Mouse (Mus musculus) CD4-positive helper T cell, adult 2 months (primary cell): Measurements from ENCODE around the gene Ubqln4.

Experiments used
- DNase-seq: peaks from one replicate; pipeline ENCODE4 v3.0.0-alpha.2; 2012; ENCODE audit warnings: low read depth, missing footprints, low spot score

Gene Ubqln4

DNA sequence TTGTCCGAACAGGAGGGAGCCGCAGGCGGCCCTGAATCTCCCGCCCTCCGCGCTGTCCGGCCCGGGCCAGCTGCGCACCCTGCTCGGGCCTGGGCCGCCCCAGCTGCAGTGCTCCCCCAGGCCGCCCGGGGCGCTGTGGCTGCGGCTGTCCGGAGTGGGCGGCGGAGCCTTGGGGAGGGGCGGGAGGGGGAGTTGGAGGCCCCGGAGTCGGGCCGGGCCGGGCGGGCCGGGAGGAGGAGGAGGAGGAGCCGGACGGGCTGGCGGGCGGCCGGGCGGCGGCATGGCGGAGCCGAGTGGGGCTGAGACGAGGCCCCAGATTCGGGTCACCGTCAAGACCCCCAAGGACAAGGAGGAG lies at the start of gene Ubqln4:
Ubqln4 (plus strand) TSS at position 234 of the 355 bp plus-strand sequence.
- DNase-seq = peak; percentile 91

DNA sequence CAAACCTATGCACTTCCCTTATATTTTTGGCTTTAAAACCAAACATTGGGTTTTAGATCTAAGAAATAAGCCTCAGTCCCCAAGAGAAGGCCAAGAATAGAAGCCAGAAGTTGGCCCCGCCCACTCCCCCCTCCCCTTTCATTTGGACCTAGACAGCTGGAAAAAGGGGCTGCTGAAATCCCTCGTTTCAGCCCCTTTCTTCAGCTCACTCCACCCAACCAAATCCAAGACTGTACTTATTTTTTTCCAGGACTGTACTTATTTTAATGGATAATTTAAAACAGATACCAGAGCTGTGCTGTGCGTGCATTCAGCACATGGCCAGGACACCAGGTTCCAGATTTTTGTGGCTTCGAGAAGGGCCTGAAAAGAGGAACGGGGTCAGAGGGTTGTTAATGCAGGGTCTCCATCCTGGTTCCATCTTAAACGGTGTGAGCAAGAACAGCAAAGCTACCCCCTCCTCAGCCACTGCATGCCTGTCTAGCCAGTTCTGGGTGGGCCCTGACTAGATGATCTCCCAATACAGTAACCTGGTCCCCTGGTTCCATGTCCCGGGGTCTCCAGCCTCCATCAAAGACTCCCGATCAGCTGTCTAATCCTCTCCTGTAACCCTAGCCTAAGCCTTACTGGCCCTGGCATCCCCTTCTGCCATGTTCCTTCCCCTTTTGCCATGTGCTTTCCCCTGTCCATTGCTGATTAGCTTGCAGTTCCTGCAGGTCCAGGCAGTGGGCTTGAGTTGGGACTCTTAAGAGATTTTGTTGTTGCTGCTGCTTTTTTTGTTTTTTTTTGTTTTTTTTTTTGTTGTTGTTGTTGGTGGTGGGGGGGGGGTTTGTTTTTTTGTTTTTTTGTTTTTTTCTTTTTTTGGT lies 49.4 kb upstream of the Ubqln4 start:
- DNase-seq = no peak

DNA sequence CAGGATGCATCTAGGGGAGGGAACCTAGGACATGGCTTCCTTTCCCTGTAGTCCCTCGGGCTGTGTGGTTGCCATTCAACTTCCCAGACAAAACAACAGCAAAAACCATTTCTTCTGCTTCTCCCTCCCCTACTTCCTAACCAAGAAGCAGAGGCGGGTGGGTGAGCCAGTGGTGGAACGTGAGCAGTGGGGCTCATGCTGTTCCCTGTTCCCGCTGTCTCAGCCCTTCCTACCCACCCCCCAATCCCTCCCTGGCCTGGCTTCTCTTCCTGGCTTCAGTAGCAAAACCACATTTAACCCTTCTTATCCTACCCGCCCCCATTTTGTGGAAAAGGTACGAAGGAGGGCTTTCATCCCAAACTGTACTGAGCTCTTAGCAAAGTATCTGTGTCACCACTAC lies 48.5 kb upstream of the Ubqln4 start:
- no peak for DNase-seq

DNA sequence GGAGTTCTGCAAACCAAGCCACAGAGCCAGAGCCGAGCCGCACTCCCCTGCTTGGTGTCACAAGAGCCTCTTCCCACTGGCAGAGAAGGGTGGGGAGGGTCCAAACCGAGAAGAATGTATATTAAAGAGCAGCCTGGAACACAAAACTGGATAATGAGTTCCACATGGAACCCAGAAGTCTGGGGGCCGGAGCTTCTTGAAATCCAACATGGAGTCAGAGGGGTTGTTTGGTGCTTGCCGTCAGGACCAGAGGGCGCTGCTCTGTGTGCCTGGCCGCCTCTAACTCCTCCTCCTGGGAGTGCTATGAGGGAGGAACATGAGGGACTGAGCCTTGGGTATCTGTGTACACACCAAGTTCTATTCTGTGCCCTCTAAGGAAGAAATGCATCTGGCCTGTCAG lies 47.8 kb upstream of the Ubqln4 start:
- DNase-seq = no peak

DNA sequence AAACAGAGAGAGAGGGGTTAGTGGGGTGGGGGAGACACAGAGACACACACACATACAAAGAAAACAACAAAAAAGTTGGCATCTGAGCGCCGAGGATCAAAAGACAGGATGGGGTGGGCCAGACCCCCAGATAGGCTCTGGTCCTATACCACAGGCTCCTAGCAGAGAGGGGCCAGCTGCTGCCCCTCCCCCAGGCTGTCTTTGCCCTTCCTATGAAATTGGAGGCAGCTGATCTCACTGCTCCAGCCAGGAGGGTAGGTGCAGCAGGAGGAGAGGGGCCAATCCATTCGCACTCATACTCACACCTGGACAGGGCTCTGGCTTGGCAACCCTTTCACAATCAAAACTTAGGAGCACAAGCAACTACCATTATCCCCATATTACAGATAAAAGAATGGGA lies 44.3 kb upstream of the Ubqln4 start:
- DNase-seq = no peak

DNA sequence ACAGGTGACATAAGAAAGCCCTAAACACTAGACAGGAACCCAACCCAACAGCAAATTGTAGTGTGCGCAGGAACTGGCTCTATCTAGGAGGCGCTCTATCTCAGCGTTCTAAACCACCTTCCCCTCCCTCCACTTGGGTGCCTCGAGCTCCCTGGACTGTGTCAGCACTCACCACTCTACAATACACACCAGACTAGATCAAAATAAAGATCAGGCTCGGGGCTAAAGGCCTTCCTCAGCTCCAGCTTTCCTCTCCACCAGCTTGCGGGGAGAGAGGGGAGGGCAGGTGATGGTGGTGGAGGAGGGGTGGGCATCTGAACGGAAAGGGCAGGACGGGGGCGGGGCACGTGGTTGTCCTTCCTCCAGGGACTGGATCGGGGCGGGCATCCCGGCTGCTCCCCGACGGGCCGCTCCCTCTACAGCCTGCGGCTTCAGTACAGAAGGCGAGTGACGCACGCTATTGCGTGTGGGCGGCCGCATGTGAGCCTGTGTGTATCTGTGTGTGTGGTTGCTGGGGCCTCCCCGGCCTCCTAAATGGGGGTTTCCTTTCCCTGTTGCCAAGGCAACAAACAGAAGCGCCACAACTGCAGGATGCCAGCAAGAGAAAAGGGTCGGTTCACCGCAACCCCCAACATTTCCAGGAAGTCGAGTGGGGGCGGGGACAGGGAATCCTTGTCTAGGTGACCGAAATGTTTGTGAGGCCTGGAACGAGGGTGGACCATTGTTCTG lies 43.7 kb upstream of the Ubqln4 start, which contains the start of gene Lmna:
Lmna (minus strand) TSS at position 265 of the 729 bp plus-strand sequence.
- DNase-seq = peak; percentile 100

DNA sequence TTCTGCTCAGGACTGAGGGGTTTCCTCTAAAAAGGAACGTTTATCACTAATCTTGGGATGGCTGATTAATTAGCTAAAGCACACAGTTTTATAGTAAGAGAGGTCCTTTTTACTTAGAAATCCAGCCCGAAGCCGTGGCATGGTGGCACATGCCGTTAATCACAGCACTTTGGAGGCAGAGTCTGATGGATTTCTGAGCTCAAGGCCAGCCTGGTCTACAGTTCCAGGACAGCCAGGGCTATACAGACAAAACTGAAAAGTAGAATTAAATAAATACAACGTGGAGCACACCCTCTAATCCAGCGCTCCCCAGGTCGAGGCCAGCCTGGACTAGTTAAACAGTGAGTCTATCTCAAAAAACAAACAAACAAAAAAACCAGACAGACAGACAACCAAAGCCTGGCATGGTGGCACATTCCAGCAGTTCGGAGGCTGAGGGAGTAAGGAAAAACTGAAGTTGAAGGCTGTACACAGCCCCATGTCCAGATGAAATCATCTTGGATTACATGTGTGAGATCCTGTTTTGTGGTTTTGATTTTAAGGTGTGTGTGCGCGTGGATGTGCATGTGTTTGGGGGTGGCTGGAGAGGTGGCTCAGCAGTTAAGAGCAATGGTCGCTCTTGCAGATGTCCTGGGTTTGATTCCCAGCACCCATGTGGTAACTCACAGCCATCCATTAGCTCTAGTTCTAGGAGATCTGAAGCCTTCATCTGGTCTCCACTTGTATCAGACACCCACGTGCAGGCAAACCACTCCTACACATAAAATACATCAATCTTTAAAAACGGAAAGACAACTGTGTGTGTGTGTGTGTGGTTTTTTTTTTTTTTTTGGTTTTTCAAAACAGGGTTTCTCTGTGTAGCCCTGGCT lies 42.9 kb upstream of the Ubqln4 start:
- DNase-seq = peak; percentile 78

DNA sequence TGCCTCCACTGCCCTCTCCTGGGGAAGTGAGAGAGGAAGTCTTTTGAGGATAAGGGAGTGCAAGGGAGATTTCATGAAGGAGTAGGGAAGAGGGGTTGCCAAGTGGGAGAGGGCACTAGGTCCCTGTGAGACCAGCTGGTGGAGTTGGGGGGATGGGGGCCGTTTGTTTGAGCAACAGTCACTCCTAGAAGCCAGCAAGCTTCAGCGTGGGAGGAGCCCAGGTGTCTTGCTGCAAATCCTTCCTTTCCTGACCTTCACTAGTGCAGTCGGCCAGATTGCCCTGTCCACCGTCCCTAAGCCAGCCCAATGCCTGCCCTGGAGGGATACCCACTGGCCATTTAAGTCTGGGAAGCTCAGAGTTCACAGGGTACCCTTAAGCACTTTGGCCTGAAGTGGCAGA lies 42.0 kb upstream of the Ubqln4 start:
- peak; percentile 54 for DNase-seq

DNA sequence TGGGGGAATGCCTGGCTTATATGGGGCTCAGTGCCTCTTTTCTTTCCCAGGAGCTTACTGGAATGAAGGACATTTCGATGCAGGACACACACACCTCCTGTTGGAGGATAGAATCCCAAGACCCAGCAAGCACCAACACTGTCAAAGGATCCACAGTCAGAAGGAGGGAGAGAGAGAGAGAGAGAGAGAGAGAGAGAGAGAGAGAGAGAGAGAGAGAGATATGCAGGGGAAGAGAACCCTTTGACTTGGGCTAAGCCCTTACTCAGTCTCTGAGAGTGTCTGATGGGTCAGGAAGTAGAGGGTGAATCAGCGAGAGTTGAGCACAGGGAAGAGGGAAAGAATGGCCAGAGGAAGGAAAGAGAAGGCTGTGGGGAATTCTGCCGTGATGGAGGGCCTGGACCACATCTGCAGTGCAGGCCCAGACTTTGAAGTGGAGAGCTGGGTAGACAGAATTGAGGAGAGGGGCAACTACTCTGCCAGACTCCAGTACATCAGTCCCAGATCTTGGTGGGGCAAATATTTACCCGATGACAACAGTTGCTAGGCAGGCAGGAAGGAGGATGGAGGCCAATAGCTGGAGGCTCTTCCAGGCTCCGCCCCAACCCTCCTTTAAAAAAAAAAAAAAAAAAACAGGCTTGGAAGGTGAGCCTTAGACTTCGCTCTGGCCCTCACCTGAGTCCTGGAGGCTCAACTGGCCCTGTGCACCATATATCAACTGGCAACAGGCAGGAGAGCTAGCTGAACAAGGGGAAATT lies 41.2 kb upstream of the Ubqln4 start:
- peak; percentile 85 for DNase-seq

DNA sequence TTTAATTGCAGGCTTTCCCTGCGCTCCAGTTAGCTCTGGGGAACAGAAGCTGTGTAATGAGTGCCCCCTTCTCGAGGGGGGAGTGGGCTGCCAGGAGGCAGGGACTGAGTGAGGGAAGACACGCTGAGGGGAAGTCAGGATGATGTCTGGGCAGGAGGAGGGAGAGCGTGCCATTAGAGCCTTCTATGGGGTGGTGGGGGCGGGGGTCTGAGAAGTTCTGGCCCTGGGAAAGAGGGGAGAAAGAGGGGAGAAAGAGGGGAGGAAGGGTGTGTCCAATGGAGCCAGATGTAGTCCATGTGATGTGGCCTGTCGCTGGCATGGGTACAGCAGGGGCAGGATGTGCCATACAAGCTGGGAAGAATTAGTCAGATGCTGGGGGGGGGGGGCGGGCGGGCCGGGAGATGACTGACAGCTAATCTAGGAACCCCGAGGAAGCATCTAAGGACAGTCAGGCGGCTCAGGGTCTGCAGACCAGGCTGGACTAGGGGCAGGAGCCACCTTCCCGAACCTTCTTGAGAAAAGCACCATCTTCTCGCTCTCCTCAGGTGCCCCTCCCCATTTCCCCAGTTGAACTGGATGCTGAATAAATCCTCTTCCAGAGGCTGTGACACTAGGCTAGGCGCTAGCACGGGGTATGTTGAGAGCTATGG lies 40.5 kb upstream of the Ubqln4 start:
- DNase-seq = peak; percentile 74

DNA sequence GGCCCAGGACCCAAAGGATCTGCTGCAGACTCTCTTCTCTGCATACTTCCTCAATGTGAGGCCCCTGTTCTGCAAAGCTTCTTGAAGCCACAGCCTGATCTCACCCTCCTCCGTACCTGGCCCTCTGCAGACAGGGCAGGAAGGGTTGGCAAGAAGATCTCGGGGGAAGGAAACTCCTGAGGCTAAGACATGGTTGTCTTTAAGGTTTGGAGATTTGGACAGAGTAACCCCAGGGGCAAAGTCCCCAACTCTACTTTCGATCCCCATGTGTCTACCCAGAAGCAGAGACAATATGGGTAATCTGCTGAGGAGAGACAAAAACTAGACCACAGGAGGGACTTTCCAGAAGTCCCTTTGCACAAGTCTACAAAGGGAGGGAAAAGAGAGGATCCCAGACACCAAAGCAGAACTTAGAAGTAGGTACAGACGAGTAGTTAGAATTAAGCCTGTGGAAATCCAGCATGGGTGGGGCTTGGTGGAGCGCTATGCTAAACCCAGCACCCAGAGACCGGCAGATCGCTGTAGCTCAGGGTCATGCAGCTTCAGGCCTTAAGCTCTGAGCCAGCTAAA lies 39.9 kb upstream of the Ubqln4 start:
- DNase-seq = peak; percentile 84

DNA sequence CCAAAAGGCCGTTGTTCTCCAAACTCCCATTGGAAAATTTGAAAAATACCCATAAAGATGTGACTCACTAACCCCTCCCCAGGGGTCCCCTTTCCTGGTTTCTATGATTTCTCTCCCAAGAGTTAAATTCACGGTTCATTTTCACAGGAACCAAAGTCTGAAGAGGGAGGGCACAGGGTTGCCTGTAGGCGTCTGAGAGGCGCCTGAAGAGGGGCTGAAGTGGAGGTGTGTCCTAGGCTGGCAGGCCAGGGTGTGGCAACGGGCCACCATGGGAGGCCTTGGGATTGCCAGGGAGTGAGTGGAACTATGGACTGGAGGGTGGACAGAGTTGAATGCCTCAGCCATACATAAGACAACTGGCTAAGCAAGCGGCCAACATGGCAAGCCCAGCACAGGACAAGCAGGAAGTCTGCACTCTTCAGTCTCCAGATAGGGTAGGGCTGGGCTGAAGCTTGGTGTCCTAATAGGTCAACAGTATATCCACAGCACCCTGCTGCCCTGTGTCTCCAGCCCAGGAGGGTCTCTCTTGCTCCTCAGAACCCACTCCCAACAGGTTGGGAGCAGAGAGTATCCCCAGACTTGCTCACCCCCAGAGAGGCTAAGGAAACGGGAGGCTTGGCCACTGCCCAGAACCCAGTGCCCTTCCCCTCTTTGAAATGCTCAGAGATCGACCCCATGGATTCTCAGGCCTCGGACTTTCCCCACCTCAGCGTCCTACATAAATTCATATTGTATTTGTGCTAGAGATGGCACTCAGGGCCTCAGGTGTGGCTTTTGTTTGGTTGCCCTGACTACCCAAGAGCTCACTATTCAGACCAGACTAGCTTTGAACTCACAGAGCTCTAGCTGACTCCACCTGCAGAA lies 39.1 kb upstream of the Ubqln4 start:
- peak; percentile 51 for DNase-seq

DNA sequence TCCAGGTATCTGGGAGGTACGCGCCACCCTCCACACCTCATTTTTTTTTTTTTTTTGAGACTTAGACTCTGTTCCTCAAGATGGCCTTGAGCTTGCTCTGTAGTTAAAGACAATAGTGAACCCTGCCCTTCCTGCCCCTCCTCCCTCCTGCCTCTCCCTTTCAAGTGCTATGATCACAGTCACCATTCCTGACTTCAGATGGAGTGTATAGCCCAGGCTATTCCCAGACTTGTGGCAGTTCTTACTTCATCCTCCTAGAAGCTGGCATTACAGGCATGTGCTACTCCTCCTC lies 38.5 kb upstream of the Ubqln4 start:
- DNase-seq = no peak

DNA sequence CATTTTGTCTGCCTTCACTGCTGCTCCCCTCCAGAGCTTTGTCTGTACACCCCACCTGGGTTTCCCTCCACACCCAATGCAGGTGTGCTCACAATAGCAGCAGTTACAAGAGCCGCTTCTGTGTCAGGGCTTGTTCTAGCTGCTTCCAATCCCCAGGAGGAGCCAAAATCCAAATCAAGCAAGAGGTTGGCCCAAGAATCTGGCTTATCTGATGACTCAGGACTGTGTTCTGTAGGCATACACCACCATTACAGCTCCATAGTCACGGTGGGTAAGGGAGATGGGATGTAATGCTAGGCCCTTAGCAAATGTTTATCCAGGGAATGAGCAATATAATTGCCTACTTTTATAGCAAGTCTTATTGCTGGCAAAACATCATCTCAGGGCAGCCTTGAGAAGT lies 37.2 kb upstream of the Ubqln4 start:
- no peak for DNase-seq

DNA sequence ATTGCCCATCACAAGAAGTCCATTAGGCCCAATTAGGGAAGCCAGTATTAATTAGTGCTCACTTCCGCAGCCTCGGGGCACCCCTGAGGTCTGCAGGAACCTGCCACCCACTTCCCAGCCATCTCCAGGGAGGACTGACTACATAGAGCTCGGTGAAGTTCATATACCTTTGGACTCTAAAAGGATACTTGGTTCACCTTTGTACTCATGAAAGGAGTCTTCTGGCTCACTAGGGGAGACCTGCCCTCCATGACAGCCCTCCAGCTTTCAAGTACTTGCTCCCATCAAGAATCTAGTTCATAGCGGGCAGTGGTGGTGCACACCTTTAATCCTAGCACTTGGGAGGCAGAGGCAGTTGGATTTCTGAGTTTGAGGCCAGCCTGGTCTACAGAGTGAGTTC lies 35.1 kb upstream of the Ubqln4 start:
- DNase-seq = no peak

DNA sequence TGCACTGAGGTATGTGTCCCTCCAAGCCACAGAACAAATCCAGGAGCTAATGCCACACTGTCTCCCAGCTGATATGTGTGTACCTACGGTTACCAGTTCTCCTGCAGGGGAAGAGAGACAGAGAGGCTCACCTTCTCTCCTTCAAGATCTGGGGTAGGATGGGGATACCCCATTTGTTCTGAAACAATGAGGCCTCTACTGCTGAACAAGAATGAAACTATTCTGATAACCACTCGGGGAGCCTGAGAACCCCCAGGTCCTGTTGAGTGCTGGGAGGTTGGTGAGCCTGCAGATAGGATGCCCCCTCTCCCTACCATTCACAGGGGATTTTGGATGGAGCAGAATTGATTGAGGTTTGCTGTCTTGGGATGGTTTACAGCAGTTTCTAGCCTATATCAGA lies 33.5 kb upstream of the Ubqln4 start:
- peak; percentile 27 for DNase-seq

DNA sequence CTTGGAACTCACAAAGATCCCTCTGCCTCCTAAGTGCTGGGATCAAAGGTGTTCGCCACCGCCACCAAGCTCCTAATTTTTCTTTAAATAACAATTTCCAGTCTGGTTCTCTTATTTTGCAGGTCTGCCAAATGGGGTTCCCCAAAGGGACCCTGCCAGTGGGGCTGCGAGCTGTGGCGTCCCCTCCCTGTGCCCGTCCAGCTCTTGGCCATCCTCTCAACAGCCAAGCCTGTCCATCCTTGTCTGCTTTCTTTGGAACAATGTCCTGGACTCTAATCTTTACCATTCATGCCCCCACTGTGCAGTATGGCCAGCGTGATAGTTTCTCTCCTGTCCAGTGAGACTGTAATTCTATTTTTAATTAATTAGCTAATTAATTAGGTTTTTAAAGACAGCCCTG lies 32.4 kb upstream of the Ubqln4 start:
- DNase-seq = no peak

DNA sequence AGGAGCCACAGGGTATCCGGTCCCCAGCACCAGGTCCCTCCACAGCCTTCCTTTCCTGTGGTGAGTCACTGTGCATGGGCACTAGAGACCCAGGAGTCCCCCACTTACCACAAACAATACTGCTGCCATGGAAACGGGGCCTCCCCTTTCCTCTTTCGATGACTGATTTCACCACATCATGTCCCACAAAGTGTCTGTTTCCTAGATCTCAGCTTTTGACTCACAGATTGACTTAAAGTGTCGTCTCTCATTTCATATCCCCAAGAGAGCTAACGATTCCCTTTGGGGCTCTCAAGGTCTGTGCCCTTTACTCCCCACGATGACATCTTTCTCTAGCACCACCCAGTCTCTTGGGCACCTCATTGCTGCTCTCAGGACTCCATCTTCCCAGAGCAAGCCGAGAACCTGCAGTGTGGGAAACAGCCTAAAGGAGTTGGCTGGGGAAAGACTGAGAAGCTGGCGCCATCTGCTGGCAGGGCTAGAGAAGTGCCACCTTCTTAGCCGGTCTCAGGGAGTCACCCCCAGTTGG lies 31.7 kb upstream of the Ubqln4 start:
- DNase-seq = peak; percentile 90

DNA sequence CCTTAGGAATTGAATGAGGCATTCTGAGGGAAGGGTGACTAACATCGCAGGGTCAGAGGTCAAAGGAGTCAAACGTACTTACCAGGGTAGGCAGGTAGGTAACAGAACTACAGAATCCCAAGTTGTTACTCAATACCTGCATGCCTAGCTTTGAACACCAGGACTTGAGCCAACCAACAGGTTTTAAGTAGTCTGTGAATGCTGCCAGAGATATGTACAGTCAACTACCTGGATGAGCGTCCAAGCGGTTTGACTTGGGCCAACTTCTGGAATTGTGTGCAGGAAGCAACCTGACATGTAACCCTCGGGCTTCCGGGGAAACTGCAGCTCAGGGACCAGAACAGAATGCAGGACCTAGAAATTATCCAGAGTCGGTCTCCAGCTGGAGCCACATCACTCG lies 30.5 kb upstream of the Ubqln4 start:
- no peak for DNase-seq
